Mouse (Mus musculus) liver, embryonic 14.5 days (tissue): ENCODE data around the gene Add1.

Experiments
- CTCF ChIP-seq: IDR thresholded peaks from 2 replicates; pipeline ENCODE4 v1.5.1; 2016; ENCODE audit warnings: antibody characterized with exemption, low read depth, control low read depth
- EP300 ChIP-seq: IDR thresholded peaks from 2 replicates; pipeline ENCODE4 v1.6.1; 2016; ENCODE audit warnings: antibody characterized with exemption, low read depth

DNA sequence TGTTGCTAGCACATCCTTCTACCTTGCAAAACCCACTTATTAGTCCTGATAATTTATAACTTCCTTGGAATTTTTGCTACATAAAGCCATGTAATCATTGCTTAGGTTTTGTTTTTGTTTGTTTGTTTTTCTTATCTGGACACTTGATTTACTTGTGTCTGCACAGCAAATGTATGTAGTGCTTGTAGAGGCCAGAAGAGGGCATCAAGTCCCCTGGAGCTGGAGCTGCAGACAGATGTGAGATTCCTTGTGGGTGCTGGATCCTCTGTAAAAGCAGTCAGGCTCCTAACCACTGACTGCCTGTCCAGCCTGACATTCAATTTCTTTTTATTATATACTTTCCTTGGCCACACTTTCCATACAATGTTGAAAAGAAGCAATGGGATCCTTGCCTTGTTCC, 26.1 kb upstream of the Add1 start:
- TF ChIP-seq CTCF: peak; percentile 87
- TF ChIP-seq EP300: no peak
